Mouse (Mus musculus) heart, embryonic 13.5 days (tissue): Measurements from ENCODE around the gene Dgkb. TPM values are rescaled to one million over a fixed set of nuclear protein-coding genes. Genes with fewer than 3 reads are reported as not detected.

ENCODE experiments used
- ATAC-seq: fragments of 200-750 bp; cut with Nextera tagmentation; 2 replicates; pipeline ENCODE4 v1.8.0; 2017; ENCODE audit warnings: moderate TSS enrichment; ENCODE audit not compliant: insufficient number of reproducible peaks, low FRiP score, low TSS enrichment; ENCODE audit errors: extremely low read depth
- H3K27ac ChIP-seq: fragments of 300-500 bp; sonication (generic); replicated peaks from 2 replicates; pipeline ENCODE4 v1.5.1; 2015; ENCODE audit warnings: moderate library complexity, mild to moderate bottlenecking, inconsistent platforms
- H3K27me3 ChIP-seq: fragments of 300-500 bp; sonication (generic); replicated peaks from 2 replicates; pipeline ENCODE4 v1.6.1; 2015; ENCODE audit warnings: mild to moderate bottlenecking, inconsistent platforms
- H3K36me3 ChIP-seq: fragments of 300-500 bp; sonication (generic); 2 replicates; pipeline ENCODE4 v1.6.1; 2015; ENCODE audit warnings: mild to moderate bottlenecking, inconsistent platforms
- H3K4me1 ChIP-seq: fragments of 300-500 bp; sonication (generic); 2 replicates; pipeline ENCODE4 v1.6.1; 2015; ENCODE audit warnings: inconsistent platforms
- H3K4me2 ChIP-seq: fragments of 300-500 bp; sonication (generic); 2 replicates; pipeline ENCODE4 v1.6.1; 2015; ENCODE audit warnings: inconsistent platforms, mild to moderate bottlenecking, moderate library complexity
- H3K4me3 ChIP-seq: fragments of 300-500 bp; sonication (generic); 2 replicates; pipeline ENCODE4 v1.5.1; 2015; ENCODE audit warnings: moderate library complexity, mild to moderate bottlenecking, inconsistent platforms
- H3K9ac ChIP-seq: fragments of 300-500 bp; sonication (generic); 2 replicates; pipeline ENCODE4 v1.6.1; 2015; ENCODE audit warnings: inconsistent platforms, mild to moderate bottlenecking, moderate library complexity
- H3K9me3 ChIP-seq: fragments of 300-500 bp; sonication (generic); 2 replicates; pipeline ENCODE4 v1.6.1; 2016; ENCODE audit warnings: inconsistent platforms
- WGBS: fragments of 180-500 bp; shearing (Covaris S2); methylation state at CpG from one replicate; pipeline ENCODE4 v1.1.7; 2015; ENCODE audit warnings: mixed read lengths; 5-methylcytosine and 5-hydroxymethylcytosine counted together
- polyA plus RNA-seq: library from polyadenylated mRNA; unstranded; fragments of >200 nt; fragmentation: Nextera tagmentation; extraction: Ambion mirVana; gene quantifications from 2 replicates; pipeline ENCODE4 v1.2.1, GENCODE M21; 2015

Dgkb gene
- polyA plus RNA-seq, 1 experiment from 2014 or later: 0.37 TPM

GRCm38 (mm10) chr12:38301497-38301896 lies 484.0 kb downstream of the Dgkb start:
- Histone ChIP-seq H3K4me3 (no peak overlapping the region), H3K9ac (no peak overlapping the region), H3K9me3 (no peaks in the 10 kb centered on the region), H3K36me3 (no peaks in the 10 kb centered on the region), H3K4me2 (no peak overlapping the region), H3K4me1 (no peaks in the 10 kb centered on the region), H3K27ac (no peak overlapping the region), H3K27me3 (no peaks in the 10 kb centered on the region)
- ATAC-seq: no peak
- WGBS: 73% methylated on average over 1 of the region's 1 CpGs

GRCm38 (mm10) chr12:38303841-38304240 lies 486.3 kb downstream of the Dgkb start:
- H3K36me3 ChIP-seq: no peaks in the 10 kb centered on the region
- H3K27ac ChIP-seq: no peak overlapping the region
- no peaks in the 10 kb centered on the region for H3K27me3 ChIP-seq
- no peaks in the 10 kb centered on the region for H3K4me1 ChIP-seq
- no peaks in the 10 kb centered on the region for H3K9me3 ChIP-seq
- H3K4me2 ChIP-seq: no peak overlapping the region
- H3K9ac ChIP-seq: no peak overlapping the region
- no peak for ATAC-seq
- 62% methylated on average over 3 of the region's 3 CpGs for WGBS
- no peak overlapping the region for H3K4me3 ChIP-seq

- H3K27ac ChIP-seq: no peak overlapping the region
- no peaks in the 10 kb centered on the region for H3K9me3 ChIP-seq
- no peak overlapping the region for H3K4me3 ChIP-seq
- no peak overlapping the region for H3K9ac ChIP-seq
- no peak overlapping the region for H3K4me2 ChIP-seq
- ATAC-seq: no peak
- H3K36me3 ChIP-seq: no peaks in the 10 kb centered on the region
- 80% methylated on average over 3 of the region's 3 CpGs for WGBS
- H3K27me3 ChIP-seq: no peaks in the 10 kb centered on the region
- H3K4me1 ChIP-seq: no peaks in the 10 kb centered on the region
These were observed 486.7 kb downstream of the Dgkb start for GRCm38 (mm10) chr12:38304245-38304644.

- Histone ChIP-seq H3K4me2 (no peak overlapping the region), H3K27ac (no peak overlapping the region), H3K4me3 (no peak overlapping the region), H3K27me3 (no peaks in the 10 kb centered on the region), H3K4me1 (no peaks in the 10 kb centered on the region), H3K9me3 (no peaks in the 10 kb centered on the region), H3K9ac (no peak overlapping the region), H3K36me3 (no peaks in the 10 kb centered on the region)
- ATAC-seq: no peak
These were observed 492.4 kb downstream of the Dgkb start for GRCm38 (mm10) chr12:38309885-38310284.

GRCm38 (mm10) chr12:38327729-38328271 lies 510.3 kb downstream of the Dgkb start:
- Histone ChIP-seq H3K9me3 (no peaks in the 10 kb centered on the region), H3K4me3 (no peak overlapping the region), H3K27ac (no peak overlapping the region), H3K9ac (no peak overlapping the region), H3K36me3 (no peaks in the 10 kb centered on the region), H3K4me1 (no peaks in the 10 kb centered on the region), H3K4me2 (no peak overlapping the region), H3K27me3 (no peaks in the 10 kb centered on the region)
- 82% methylated on average over 1 of the region's 1 CpGs for WGBS
- no peak for ATAC-seq

DNA sequence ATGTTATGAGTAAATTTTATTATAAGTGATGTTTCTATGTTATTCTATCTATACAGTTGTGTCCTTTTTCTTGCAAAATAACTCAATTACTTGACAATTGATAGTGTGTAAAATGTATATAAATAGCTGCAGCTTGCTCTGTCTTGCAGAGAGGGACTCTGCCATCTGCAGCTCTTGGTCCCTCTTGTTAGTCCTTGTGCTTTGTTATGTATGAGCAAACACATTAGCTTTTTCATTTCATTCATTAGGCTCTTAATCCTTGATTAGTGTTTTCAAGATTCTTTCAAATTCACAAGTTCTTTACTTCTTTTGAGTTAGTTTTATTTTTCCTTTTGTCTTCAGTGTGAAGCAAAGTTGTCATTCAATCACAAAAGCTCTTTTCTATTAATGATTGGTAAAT lies 511.3 kb downstream of the Dgkb start:
- no peak overlapping the region for H3K4me3 ChIP-seq
- H3K9me3 ChIP-seq: no peaks in the 10 kb centered on the region
- no peaks in the 10 kb centered on the region for H3K36me3 ChIP-seq
- H3K4me2 ChIP-seq: no peak overlapping the region
- no peaks in the 10 kb centered on the region for H3K27me3 ChIP-seq
- H3K27ac ChIP-seq: no peak overlapping the region
- no peaks in the 10 kb centered on the region for H3K4me1 ChIP-seq
- H3K9ac ChIP-seq: no peak overlapping the region
- no peak for ATAC-seq

DNA sequence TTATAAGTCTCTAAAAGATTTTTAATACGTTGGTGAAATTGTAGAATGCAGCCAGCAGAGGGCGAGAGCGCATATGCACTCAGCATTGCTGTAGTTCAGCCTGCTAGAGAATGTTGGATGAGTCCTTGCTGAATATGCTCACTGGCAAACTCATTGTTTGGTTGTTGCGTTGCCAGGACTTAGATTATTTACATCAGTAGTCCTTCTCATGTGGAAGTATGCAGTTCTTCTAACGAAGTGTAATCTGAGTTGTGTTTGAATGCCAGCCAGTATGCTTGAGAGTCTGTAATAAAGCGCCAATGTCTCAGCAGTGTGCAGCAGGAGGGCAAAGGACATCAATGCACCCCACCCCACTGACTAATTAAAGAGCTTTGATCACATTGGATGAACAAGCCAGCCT lies 525.1 kb downstream of the Dgkb start:
- no peak overlapping the region for H3K9ac ChIP-seq
- no peaks in the 10 kb centered on the region for H3K4me1 ChIP-seq
- H3K4me2 ChIP-seq: no peak overlapping the region
- H3K4me3 ChIP-seq: no peak overlapping the region
- H3K27ac ChIP-seq: no peak overlapping the region
- H3K36me3 ChIP-seq: no peaks in the 10 kb centered on the region
- H3K9me3 ChIP-seq: no peaks in the 10 kb centered on the region
- no peaks in the 10 kb centered on the region for H3K27me3 ChIP-seq
- WGBS: 15% methylated on average over 6 of the region's 6 CpGs
- no peak for ATAC-seq

DNA sequence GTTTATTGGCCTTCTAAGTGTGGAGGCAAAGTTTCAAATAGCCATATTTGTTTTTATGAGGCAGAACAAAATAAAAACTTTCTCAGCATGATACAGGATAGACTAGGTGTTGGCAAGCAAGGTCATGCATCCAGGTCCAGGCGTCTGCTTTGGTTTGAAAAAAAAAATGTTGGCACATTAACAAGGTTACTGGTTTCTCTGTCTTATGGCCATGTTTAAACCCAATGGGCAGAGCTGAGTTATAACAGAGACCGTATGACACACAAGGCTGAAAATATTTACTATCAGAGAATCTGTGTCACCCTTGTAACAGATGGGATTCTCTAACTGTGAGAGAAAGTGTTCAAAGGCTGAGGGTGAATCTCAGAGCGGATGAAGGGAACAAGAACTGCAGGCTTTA lies 535.0 kb downstream of the Dgkb start:
- no peaks in the 10 kb centered on the region for H3K27me3 ChIP-seq
- WGBS: 76% methylated on average over 3 of the region's 3 CpGs
- H3K4me3 ChIP-seq: no peak overlapping the region
- no peak overlapping the region for H3K27ac ChIP-seq
- no peaks in the 10 kb centered on the region for H3K4me1 ChIP-seq
- no peak overlapping the region for H3K9ac ChIP-seq
- H3K4me2 ChIP-seq: no peak overlapping the region
- ATAC-seq: no peak
- H3K9me3 ChIP-seq: no peaks in the 10 kb centered on the region
- H3K36me3 ChIP-seq: no peaks in the 10 kb centered on the region

GRCm38 (mm10) chr12:38356386-38356785 lies 538.9 kb downstream of the Dgkb start:
- Histone ChIP-seq H3K4me2 (no peak overlapping the region), H3K9me3 (peaks cover 4% of the 10 kb centered on the region; the same call in 1 of the 2 replicates), H3K27ac (no peak overlapping the region), H3K36me3 (no peaks in the 10 kb centered on the region), H3K27me3 (no peaks in the 10 kb centered on the region), H3K4me1 (no peaks in the 10 kb centered on the region), H3K4me3 (no peak overlapping the region), H3K9ac (no peak overlapping the region)
- 54% methylated on average over 1 of the region's 1 CpGs for WGBS
- ATAC-seq: no peak

GRCm38 (mm10) chr12:38361491-38361890 lies 544.0 kb downstream of the Dgkb start:
- WGBS: 86% methylated on average over 4 of the region's 4 CpGs

DNA sequence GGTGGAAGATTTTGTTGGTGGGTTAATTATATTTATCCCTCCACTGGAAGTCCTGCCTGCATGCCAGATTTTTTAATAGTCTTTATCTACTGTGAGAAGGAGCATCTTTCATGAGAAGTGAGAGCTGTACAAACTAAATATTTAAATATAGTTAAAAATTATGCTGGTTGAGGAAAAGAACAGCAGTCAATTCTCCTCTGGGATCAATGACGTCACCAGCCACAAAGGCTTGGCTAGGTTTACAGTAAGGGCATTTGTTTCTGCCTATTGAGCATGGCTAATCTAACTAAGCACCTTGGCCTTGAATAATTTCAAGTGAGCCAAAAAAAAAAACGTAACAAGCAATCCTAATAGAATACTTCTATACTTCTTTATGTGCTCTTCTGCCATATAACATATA lies 554.1 kb downstream of the Dgkb start:
- Histone ChIP-seq H3K9ac (no peak overlapping the region), H3K4me2 (no peak overlapping the region), H3K4me1 (no peaks in the 10 kb centered on the region), H3K27ac (no peak overlapping the region), H3K27me3 (no peaks in the 10 kb centered on the region), H3K9me3 (no peaks in the 10 kb centered on the region), H3K4me3 (no peak overlapping the region), H3K36me3 (no peaks in the 10 kb centered on the region)
- no peak for ATAC-seq
- 70% methylated on average over 2 of the region's 2 CpGs for WGBS

More at GRCm38 (mm10) chr12:38361491-38361890, 544.0 kb downstream of the Dgkb start:
- Histone ChIP-seq H3K27me3 (no peaks in the 10 kb centered on the region), H3K36me3 (no peaks in the 10 kb centered on the region), H3K4me2 (no peak overlapping the region), H3K4me1 (no peaks in the 10 kb centered on the region), H3K4me3 (no peak overlapping the region), H3K27ac (no peak overlapping the region), H3K9ac (no peak overlapping the region), H3K9me3 (peaks cover 4% of the 10 kb centered on the region; the same call in 1 of the 2 replicates)
- ATAC-seq: no peak

GRCm38 (mm10) chr12:38374159-38374558 lies 556.6 kb downstream of the Dgkb start:
- H3K27ac ChIP-seq: no peak overlapping the region
- no peaks in the 10 kb centered on the region for H3K4me1 ChIP-seq
- H3K9me3 ChIP-seq: no peaks in the 10 kb centered on the region
- no peaks in the 10 kb centered on the region for H3K36me3 ChIP-seq
- ATAC-seq: no peak
- H3K4me3 ChIP-seq: no peak overlapping the region
- 63% methylated on average over 3 of the region's 3 CpGs for WGBS
- no peak overlapping the region for H3K4me2 ChIP-seq
- H3K9ac ChIP-seq: no peak overlapping the region
- no peaks in the 10 kb centered on the region for H3K27me3 ChIP-seq
